Mouse (Mus musculus): Measurements from ENCODE around the gene Rfc5. TPM values are rescaled to one million over a fixed set of nuclear protein-coding genes. Genes with fewer than 3 reads are reported as not detected.
A peak's percentile ranks its signal among the peaks of the same experiment; 100 is the strongest.

Gene Rfc5
- total RNA-seq, 2 experiments from 2014 or later: 1.00 to 2.7 TPM

DNA sequence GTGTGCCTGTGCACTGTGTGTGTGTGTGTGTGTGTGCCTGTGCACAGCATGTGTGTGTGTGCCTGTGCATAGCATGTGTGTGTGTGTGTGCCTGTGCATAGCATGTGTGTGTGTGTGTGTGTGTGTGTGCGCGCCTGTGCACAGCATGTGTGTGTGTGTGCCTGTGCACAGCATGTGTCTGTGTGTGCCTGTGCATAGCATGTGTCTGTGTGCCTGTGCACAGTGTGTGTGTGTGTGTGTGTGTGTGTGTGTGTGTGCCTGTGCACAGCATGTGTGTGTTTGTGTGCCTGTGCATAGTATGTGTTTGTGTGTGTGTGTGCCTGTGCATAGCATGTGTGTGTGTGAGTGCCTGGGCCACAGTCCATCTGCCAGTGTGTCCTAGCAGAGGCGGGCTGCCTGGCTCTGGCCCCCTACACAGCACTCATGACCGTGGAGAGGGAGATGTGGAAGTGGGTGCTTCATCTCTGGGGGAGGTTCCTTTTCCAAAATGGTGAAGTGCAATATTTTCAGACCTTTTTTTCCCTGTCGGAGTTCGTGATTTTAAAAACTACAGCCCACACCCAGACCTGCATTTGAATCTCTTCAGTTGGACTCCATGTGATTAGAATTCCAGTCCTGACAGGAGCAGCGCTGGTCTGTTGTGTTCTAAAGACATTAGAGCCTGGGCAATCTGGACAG is 14.3 kb downstream of the Rfc5 start:
- DNase-seq: no peak

DNA sequence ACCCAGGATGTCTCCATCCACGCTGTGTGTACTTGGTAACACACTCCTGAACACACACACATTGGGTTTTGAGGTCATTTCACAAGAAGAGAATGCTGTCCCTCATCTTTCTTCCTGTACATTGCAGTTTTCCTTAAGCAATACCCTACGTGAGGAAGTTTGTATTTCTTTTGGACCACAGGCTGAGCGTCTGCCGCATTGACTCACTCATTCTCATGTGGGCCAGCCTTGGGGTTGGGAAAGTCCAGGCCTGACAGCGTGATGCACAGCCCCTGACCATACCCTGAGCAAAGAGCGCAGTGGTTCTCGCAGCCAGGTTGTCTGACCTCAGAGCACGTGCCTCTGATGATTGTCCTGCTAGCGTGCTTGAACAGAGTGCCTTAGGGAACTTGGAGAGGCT is 15.4 kb downstream of the Rfc5 start:
- DNase-seq: no peak

- DNase-seq: no peak
Measured at GRCm38 (mm10) chr5:117370592-117370991, 18.3 kb downstream of the Rfc5 start.

- no peak for DNase-seq
Measured at GRCm38 (mm10) chr5:117367206-117367605, 21.6 kb downstream of the Rfc5 start.

- DNase-seq: no peak
Measured at GRCm38 (mm10) chr5:117365904-117366561, 22.8 kb downstream of the Rfc5 start.

- DNase-seq: no peak
Measured at GRCm38 (mm10) chr5:117364821-117365220, 24.0 kb downstream of the Rfc5 start.

- DNase-seq: peak; percentile 17
Measured at GRCm38 (mm10) chr5:117363066-117363782, 25.6 kb downstream of the Rfc5 start.

DNA sequence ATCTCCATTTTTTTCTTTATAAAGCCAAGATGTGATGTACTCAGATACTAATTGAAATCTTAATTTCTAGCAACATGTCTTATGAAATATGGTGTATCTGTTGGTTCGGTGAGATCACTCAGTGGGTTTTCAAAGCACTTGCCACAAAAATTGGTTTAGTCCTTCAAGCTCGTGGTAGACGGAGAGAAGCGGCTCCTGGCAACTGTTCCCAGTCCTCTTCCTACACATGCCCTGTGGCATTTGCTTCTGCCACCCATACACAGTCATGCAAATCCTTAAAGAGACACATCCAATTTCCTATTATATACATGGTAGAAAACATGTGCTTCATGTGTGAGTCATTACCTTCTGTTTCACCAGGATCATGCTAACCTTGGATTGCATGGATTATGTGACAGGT is 27.3 kb downstream of the Rfc5 start:
- no peak for DNase-seq

GRCm38 (mm10) chr5:117360631-117361541 is 28.0 kb downstream of the Rfc5 start:
- no peak for DNase-seq

- no peak for DNase-seq
Measured at GRCm38 (mm10) chr5:117360228-117360515, 28.7 kb downstream of the Rfc5 start.

DNA sequence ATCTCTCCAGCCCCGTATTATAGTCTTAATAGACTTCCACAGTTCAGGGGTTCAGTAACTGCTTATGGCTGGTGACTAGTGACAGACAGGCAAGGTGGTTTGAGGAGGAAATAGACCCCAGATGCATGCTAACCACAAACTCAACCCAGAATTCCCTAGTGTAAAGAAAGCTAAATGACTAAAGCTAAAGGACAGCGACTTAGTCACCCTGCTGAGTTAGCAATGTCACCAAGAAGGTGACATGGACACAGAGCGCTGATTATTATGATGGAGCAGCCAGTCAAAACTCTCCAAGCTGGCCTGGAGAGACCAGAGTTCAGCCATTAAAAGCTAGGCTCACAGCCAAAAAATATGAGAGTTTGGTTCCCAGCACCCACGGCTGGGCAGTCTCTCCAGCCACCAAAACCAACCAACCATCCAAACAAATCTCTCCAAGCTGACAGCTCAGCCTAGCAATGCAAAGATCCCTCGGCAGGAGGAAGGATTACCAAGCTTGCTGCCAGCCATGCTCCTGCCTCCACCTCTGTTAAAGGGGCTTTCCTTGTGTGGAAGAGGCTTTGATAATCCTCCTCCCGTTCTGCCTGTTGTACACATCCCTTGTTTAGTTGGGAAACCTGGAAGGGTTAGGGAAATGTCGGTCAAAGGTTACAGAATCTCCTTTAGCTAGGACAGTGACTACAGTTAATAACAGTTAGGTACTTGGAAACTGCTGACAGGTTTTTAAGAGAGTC is 29.2 kb downstream of the Rfc5 start:
- no peak for DNase-seq

DNA sequence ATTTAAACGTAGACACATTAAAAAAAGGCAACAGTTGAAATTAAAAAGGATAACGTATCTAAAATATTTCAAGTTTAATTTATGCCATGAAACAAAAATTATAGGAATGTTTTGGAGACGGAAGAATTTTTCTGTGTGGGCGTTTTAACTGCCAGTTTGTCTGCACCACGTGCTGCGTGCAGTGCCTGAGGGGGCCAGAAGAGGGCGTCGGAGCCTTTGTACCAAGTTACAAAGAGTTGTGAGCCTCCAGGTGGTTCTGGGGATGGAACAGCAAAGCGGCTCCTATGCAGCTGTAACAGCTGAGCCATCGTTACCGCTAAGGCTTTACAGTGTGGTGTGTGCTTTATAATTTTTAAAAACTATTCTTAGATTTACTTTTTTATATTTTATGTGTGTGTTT is 30.1 kb downstream of the Rfc5 start:
- DNase-seq: peak; percentile 32

DNA sequence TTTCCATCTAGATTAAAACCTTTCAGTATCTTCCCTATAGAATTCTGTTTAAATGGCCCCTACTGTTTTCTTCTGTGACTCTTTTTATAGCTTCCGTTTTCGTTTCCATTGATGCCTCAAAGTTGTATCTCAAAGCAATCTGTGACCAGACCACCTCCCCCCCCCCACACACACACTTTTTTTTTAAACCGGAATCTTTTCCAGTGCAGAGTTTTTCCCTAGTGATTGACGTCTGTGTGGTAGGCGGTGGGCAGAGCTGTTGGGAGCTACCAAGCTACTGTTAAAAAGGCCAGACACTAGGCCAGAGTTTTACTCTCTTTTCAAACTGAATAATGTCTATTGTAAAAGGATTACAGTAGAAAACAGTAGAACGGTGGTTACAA is 30.6 kb downstream of the Rfc5 start:
- DNase-seq: no peak

GRCm38 (mm10) chr5:117357478-117358247 is 31.2 kb downstream of the Rfc5 start:
- peak; percentile 65 for DNase-seq

DNA sequence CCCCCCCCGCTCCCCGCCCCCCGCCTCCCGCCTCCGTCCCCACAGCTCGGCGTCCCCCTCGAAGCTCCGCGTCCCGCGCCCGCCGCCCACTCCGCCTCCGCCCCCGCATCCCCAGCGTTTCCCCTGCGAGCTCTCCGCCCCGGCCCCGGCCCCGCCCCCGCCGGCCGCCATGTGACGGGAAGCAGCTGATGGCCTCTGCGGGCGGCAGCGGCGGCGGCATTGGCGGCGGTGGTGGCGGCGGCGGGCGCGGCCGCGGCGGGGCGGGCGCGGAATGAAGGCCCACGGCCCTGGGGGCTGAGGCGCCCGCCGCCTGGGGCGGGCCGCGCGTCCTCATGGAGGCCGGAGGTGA is 31.7 kb downstream of the Rfc5 start, which contains the start of gene Wsb2:
Gene Wsb2 (plus strand): TSS at position 176 of the 349 bp plus-strand sequence.
- peak; percentile 85 for DNase-seq

DNA sequence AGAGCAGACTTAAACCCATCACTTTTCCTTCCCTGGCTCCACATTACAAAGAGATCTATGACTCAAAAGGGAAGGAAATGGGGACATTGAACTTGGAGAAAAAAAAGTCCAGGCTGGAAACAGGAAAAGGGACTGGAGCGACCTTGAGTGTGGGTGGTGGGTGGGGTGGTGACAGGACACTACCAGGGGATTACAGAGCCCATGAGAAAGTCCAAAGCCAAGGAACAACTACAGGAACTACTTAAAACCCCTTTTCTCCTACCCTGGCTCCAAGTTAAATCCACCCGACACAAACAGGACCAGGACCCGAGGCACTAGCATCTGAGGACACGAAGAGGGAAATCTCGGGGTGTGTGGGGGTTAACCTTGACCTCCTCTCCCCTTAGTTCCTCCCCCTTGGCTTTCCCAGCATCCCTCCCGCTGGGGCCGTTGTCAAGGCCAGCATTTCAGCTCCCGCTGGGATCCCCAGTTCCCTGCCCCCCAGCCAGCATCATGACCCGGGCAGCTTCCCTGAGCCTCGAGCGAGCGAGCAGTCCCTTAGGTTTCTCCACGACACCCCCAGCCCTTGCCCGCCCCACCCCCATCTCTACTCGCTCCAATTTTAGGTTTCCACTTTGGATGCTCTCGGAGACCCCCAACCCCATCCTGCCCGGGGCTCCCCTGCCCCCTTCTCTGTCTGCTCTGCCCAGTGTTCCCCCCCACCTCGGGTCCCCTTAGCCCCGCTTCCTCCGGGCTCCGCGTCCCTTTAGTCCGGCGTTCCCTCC is 32.3 kb downstream of the Rfc5 start:
- DNase-seq: peak; percentile 59

DNA sequence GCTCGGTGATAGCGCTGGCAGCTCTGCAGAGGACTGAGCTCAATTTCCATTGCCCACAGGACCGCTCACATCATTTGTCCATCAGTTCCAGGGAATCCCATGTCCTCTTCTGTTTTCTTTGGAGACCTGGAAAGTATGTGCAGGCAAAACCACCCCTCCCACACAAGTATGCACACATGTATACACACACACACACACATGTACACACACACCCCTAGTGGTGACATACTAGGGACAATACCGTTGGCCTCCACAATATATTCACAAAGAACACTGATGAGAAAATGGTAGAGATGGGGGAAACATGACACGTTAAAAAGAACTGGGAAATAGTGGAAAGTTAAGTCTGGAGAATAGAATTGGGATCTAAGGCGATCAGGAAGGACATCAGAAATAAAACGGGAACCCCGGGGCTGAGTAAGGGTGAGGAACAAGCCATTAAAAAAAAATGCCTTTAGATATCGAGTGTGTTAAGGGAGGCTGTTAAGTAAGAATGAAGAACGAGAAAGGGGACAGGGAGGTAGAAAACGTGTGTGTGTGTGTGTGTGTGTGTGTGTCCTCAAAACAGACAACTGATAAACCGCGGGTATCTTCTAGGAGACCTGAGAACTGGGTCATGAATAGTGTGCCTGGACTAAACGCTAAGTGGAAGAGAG is 33.1 kb downstream of the Rfc5 start:
- DNase-seq: no peak

- DNase-seq: no peak
Measured at GRCm38 (mm10) chr5:117354121-117354520, 34.7 kb downstream of the Rfc5 start.

DNA sequence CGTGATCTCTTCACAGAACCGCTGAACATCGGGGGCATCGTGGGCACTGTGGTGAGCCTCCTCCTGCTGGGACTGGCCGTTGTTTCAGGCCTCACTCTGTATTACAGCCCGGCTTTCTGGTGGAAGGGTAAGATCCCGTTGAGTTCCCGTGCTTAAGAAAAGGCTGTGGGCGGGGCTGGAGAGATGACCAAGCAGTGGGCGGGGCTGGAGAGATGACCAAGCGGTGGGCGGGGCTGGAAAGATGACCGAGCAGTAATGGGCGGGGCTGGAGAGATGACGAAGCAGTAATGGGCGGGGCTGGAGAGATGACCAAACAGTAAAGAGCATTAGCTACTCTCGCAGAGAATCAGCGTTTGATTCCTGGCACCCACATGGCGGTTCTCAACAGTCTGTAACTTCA is 40.6 kb downstream of the Rfc5 start:
- DNase-seq: peak; percentile 41

DNA sequence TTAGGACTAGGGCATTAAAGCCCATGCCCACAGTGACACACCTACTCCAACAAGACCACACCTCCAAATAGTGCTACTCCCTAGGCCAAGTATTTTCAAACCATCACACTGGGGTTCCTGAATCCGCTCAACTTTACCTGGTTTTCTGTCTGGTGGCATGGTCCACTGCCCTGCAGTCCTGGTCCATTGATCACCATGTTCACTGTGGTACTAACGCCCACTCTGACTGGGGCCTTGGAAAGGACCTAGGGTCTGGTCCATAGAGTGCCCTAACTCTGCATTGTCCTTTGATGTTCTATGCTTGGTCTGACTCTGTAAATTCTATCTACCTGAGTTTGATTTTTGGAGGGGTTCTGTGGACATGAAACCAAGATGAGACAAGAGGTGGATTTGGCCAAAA is 41.0 kb downstream of the Rfc5 start:
- no peak for DNase-seq
